15 mouse cellular contexts compared by ENCODE assay signal in the genomic region with DNA sequence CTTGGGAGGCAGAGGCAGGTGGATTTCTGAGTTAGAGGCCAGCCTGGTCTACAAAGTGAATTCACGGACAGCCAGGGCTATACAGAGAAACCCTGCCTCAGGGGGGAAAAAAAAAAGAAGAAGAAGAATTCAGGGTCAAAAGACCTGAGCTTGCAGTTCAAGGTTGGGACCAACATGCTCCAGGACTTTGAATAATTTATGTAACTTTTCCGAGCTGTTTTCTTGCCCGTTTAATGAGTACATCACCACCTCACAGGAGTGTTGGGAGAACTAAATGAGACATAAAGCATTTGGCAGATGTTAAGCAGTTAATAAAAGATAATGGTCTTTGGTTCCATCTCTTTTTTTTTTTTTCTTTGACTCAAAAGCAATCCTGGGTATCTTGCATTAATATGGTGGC.
"Had no signal": no experiment of that assay in that cellular context is flagged by ENCODE, and none has a peak within 500 bp of the region (broad histone marks: within the 10 kb centered on the region; RNA-seq: fewer than 3 reads in every experiment).

No protein-coding gene starts in this region.

- H3K27me3 ChIP-seq: midbrain, embryonic 12.5 days; neural tube, embryonic 13.5 days; neural tube, embryonic 15.5 days had no signal

- H3K4me3 ChIP-seq: midbrain, embryonic 10.5 days; midbrain, embryonic 12.5 days; myocyte; neural tube, embryonic 13.5 days; neural tube, embryonic 15.5 days had no signal

- H3K9ac ChIP-seq: lung, embryonic 14.5 days; midbrain, embryonic 12.5 days; neural tube, embryonic 13.5 days; neural tube, embryonic 15.5 days had no signal

- H3K36me3 ChIP-seq: midbrain, embryonic 10.5 days; midbrain, embryonic 12.5 days; neural tube, embryonic 13.5 days; neural tube, embryonic 15.5 days had no signal

- H3K4me2 ChIP-seq: lung, embryonic 14.5 days; midbrain, embryonic 12.5 days; neural tube, embryonic 13.5 days; neural tube, embryonic 15.5 days had no signal

- H3K4me1 ChIP-seq: midbrain, embryonic 10.5 days; midbrain, embryonic 12.5 days; neural tube, embryonic 15.5 days had no signal

- H3K27ac ChIP-seq: midbrain, embryonic 10.5 days; midbrain, embryonic 12.5 days; neural tube, embryonic 13.5 days; neural tube, embryonic 15.5 days had no signal

- ATAC-seq: midbrain, embryonic 16.5 days had no signal

- H3K9me3 ChIP-seq: midbrain, embryonic 10.5 days; midbrain, embryonic 12.5 days; neural tube, embryonic 13.5 days; neural tube, embryonic 15.5 days had no signal

- DNase-seq: lung, embryonic 14.5 days; lung, postnatal 10 days; lung, postnatal 4 days; midbrain, embryonic 14.5 days; retina, postnatal 1 day; right cerebral cortex, adult 18-20 months; right cerebral cortex, postnatal 25 days; right cerebral cortex, postnatal 4 days; spleen, adult 18-20 months had no signal
